Mouse (Mus musculus) liver, adult 2 months (tissue): ENCODE results near the gene Bcas3. TPM values are rescaled to one million over a fixed set of nuclear protein-coding genes. Genes with fewer than 3 reads are reported as not detected.
A peak's percentile ranks its signal among the peaks of the same experiment; 100 is the strongest.

ENCODE experiments used
- DNase-seq: peaks from one replicate; pipeline ENCODE4 v3.0.0-alpha.2; 2011; ENCODE audit warnings: low read depth, low spot score; ENCODE audit errors: extremely low read depth
- H3K27ac ChIP-seq: fragments of 200-500 bp; replicated peaks from 2 replicates; pipeline ENCODE4 v1.5.1; 2012; ENCODE audit warnings: low read depth, mild to moderate bottlenecking, control low read depth, inconsistent platforms, low read length; ENCODE audit not compliant: insufficient read depth
- H3K27me3 ChIP-seq: fragments of 200-500 bp; 2 replicates; pipeline ENCODE4 v1.6.1; 2012; ENCODE audit warnings: mild to moderate bottlenecking, moderate library complexity, low read length, inconsistent platforms; ENCODE audit not compliant: control insufficient read depth, insufficient read depth
- H3K36me3 ChIP-seq: fragments of 200-500 bp; 2 replicates; pipeline ENCODE4 v1.6.1; 2012; ENCODE audit warnings: low read length, inconsistent platforms; ENCODE audit not compliant: control insufficient read depth, insufficient read depth
- H3K4me1 ChIP-seq: fragments of 200-500 bp; 2 replicates; pipeline ENCODE4 v1.6.1; 2011; ENCODE audit warnings: low read length; ENCODE audit not compliant: control insufficient read depth, insufficient read depth
- H3K4me3 ChIP-seq: fragments of 200-500 bp; 2 replicates; pipeline ENCODE4 v1.5.1; 2011; ENCODE audit warnings: low read depth, mild to moderate bottlenecking, control low read depth, low read length, moderate library complexity; ENCODE audit not compliant: insufficient read depth
- H3K79me2 ChIP-seq: fragments of 200-500 bp; 2 replicates; pipeline ENCODE4 v1.6.1; 2012; ENCODE audit warnings: inconsistent platforms, mild to moderate bottlenecking, low read length, moderate library complexity; ENCODE audit not compliant: control insufficient read depth, insufficient read depth
- H3K9ac ChIP-seq: fragments of 200-500 bp; 2 replicates; pipeline ENCODE4 v1.6.1; 2012; ENCODE audit warnings: low read depth, mild to moderate bottlenecking, control low read depth, inconsistent platforms, low read length
- CTCF ChIP-seq: fragments of 200-500 bp; IDR thresholded peaks from 2 replicates; pipeline ENCODE4 v1.5.1; 2011; ENCODE audit warnings: low read depth, low read length, control low read depth
- POLR2A ChIP-seq: fragments of 200-500 bp; IDR thresholded peaks from 2 replicates; pipeline ENCODE4 v1.6.1; 2011; ENCODE audit warnings: low read length, control low read depth; ENCODE audit not compliant: insufficient read depth; ENCODE audit errors: extremely low read depth
- WGBS: fragments of 180-500 bp; shearing (Covaris S2); methylation state at CpG from one replicate; pipeline ENCODE4 v1.1.7; 2018; 5-methylcytosine and 5-hydroxymethylcytosine counted together
- polyA plus RNA-seq: library from polyadenylated mRNA; depleted of rRNA; stranded (reverse); fragments of >200 nt; gene quantifications from 2 replicates; pipeline ENCODE4 v1.2.3, GENCODE M21; 2012
- total RNA-seq: library from RNA; depleted of rRNA; stranded (reverse); fragments of >200 nt; gene quantifications from 2 replicates; pipeline ENCODE4 v1.2.3, GENCODE M21; 2014

Bcas3 gene
- total and polyA plus RNA-seq, 2 experiments = 16.5 to 21.4 TPM

DNA sequence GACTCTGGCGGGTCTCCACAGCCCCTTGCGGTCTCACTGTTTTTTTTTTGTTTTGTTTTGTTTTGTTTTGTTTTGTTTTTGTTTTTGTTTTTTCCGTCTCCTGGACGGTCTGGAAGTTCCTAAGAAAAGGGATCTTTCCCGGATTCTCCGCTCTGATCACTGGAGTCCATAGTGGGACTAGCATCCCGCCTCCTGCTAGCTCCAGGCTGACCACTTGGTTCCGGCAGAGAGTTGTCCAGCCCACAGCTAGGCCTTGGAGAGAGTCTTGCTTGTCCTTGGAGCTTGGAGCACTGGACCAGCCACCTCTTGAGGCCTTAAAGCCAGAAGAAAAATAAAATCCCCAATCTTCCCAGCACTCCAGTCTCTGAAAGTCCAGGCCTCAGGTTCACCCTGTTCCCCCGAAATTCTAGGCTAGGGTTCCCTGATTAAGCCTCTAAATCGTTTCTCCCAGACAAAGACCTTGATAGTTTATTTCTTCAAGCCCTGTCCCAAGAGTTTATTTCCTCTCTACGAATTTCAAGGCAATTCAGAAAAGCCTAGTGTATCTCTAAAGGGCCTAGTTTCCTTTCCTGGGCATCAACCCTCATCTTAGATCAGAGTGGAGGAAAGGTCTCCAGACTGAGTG, 480.9 kb downstream of the Bcas3 start:
- Histone ChIP-seq H3K79me2 (no peaks in the 10 kb centered on the region), H3K4me3 (peak overlapping the region; percentile 58), H3K27me3 (peaks cover 42% of the 10 kb centered on the region), H3K4me1 (no peaks in the 10 kb centered on the region), H3K27ac (peak overlapping the region; percentile 7; the same call in 1 of the 2 replicates), H3K36me3 (no peaks in the 10 kb centered on the region), H3K9ac (peak overlapping the region; percentile 38; the same call in 1 of the 2 replicates)
- WGBS = 13% methylated on average over 11 of the region's 11 CpGs
- no peak for TF ChIP-seq POLR2A
- no peak for TF ChIP-seq CTCF
- no peak for DNase-seq

DNA sequence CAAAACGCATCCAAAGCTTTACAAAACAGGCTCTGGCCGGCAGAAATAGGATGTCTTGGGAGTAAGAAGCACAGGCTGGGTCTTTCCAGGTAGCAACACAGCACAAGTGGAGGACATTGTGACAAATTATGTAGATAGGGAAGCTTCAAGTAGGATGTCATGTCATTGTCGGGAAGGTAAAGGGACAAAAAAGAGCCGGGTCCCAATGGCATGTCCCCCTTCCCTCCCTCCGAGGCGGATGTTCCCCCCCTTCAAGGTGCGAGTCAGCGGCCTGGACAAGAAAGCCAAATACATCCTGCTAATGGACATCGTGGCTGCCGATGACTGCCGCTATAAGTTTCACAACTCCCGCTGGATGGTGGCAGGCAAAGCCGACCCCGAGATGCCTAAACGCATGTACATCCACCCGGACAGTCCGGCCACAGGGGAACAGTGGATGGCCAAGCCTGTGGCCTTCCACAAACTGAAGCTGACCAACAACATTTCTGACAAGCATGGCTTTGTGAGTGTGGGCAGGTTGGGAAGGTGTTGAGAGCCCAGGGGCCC, 481.5 kb downstream of the Bcas3 start:
- no peak for DNase-seq
- no peaks in the 10 kb centered on the region for H3K4me1 ChIP-seq
- H3K9ac ChIP-seq = peak overlapping the region; percentile 38
- H3K27ac ChIP-seq = 0 out of 2 replicates have a peak overlapping the region, but pooled peaks have one; percentile 3
- TF ChIP-seq POLR2A (no peak), CTCF (no peak)
- H3K4me3 ChIP-seq = peak overlapping the region; percentile 58
- no peaks in the 10 kb centered on the region for H3K36me3 ChIP-seq
- H3K27me3 ChIP-seq = peaks cover 39% of the 10 kb centered on the region
- no peaks in the 10 kb centered on the region for H3K79me2 ChIP-seq
- 17% methylated on average over 17 of the region's 17 CpGs for WGBS

DNA sequence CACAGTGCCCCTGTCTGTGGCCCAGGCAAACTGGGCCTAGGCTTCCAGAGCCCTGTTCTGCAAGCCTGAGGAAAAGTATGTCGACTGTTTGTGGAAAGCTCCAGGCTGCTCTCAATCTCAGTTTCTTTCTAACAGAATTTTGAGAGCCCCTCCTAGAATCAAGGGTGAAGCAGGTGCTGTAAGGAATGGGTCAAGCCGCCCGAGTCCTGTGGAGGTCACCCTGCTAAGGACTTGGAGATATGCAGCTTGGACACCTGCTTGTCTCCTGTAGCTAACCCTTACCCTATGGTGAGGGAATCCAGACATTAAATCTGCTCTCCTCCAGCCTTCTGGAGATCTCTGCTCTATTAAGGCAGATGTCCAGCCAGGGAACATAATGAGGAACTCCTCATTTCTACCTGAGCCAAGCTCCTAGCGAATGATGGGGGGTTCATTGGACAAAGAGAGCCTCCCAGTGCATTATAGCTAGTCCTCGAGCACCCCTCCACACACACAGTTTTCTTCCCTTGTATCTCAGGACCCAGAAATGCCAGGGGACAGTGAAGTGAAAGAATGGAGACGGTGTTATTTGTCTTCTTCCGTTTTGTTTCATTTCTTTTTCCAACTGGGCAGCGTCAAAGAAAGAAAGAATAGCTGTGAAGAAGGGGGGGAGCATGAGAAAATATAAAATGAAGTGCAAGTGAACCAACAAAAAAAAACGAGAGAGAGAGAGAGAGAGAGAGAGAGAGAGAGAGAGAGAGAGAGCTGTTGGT, 482.2 kb downstream of the Bcas3 start:
- 27% methylated on average over 9 of the region's 9 CpGs for WGBS
- peak overlapping the region; percentile 38; the same call in 1 of the 2 replicates for H3K9ac ChIP-seq
- H3K79me2 ChIP-seq = no peaks in the 10 kb centered on the region
- TF ChIP-seq POLR2A = no peak
- no peak for TF ChIP-seq CTCF
- H3K36me3 ChIP-seq = no peaks in the 10 kb centered on the region
- H3K27ac ChIP-seq = no peak overlapping the region
- peaks cover 39% of the 10 kb centered on the region for H3K27me3 ChIP-seq
- no peak for DNase-seq
- no peaks in the 10 kb centered on the region for H3K4me1 ChIP-seq
- H3K4me3 ChIP-seq = 0 out of 2 replicates have a peak overlapping the region, but pooled peaks have one; percentile 58

DNA sequence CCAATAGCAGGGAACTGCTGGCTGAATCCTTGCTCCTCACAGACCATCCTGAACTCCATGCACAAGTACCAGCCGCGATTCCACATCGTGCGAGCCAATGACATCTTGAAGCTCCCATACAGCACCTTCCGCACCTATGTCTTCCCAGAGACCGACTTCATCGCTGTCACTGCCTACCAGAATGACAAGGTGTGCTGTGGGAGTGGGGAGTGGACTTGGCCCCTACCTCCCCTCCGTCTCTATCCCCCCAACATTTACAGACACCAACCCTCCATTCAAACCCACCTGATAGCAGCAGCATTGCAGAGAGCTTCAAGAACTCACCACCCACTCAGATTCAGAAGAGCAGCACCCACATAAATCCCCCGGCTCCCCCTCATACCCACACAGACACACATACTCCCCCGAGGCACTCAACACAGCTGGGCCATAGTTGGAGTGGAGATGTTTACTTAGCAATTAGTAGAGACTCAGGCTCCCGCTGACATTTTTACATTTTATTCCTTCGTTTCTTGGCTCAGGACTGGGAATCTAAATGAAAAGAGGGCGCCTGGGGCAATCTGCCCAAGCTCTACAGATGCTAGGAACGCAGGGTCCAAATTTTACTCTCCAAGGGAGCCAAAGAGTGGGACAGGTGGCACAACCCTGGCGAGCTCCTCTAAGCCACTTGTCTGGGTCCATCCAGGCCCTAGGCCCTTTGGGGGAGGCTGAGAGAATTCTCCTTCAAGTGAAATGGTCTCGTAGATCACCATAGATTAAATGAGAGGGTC, 483.0 kb downstream of the Bcas3 start:
- TF ChIP-seq POLR2A = no peak
- no peak for TF ChIP-seq CTCF
- WGBS = 31% methylated on average over 16 of the region's 16 CpGs
- no peak overlapping the region for H3K4me3 ChIP-seq
- H3K27me3 ChIP-seq = peaks cover 43% of the 10 kb centered on the region
- no peaks in the 10 kb centered on the region for H3K79me2 ChIP-seq
- H3K36me3 ChIP-seq = no peaks in the 10 kb centered on the region
- DNase-seq = no peak
- no peak overlapping the region for H3K27ac ChIP-seq
- no peak overlapping the region for H3K9ac ChIP-seq
- no peaks in the 10 kb centered on the region for H3K4me1 ChIP-seq

DNA sequence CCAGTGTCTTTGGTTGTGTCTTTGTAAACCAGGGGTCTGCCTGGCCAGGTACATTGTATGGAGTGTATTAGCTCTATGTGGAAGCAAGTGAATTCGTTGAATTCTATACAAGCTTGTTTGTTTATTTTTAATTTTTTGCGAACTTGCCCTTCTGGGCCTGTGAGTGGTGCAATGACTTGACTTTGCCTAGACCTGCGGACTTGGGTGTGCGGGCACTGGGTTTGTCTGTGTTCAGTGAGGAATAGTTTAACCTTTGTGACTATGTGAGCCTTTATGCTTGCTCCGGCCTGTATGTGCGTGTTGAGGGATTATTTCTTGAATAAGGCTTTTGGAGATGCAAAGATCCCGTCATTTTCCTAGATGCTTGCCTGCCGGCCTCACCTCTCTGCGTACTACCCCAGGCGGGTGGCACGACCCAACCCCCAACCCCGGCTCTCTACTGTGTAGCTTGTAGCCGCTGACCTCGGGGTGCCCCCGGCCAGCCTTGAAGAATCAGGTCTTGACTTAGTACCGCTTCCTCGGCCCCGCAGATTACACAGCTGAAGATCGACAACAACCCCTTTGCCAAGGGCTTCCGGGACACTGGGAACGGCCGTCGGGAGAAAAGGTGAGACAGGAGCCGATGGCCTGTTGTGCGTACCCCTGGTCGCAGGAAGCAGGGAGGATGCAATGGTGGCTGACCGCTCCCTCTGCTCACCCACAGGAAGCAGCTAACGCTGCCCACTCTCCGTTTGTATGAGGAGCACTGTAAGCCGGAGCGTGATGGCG, 483.7 kb downstream of the Bcas3 start:
- Histone ChIP-seq H3K27me3 (peaks cover 45% of the 10 kb centered on the region), H3K4me3 (peak overlapping the region; percentile 3; the same call in 1 of the 2 replicates), H3K27ac (no peak overlapping the region), H3K9ac (peak overlapping the region; percentile 53; the same call in 1 of the 2 replicates), H3K79me2 (no peaks in the 10 kb centered on the region), H3K4me1 (no peaks in the 10 kb centered on the region), H3K36me3 (no peaks in the 10 kb centered on the region)
- DNase-seq = no peak
- 19% methylated on average over 32 of the region's 32 CpGs for WGBS
- no peak for TF ChIP-seq POLR2A
- TF ChIP-seq CTCF = no peak
